Mouse (Mus musculus) adipocyte (in vitro differentiated cells): ENCODE data around the gene Samd8.

Experiments used
- DNase-seq: peaks from one replicate; pipeline ENCODE4 v3.0.0-alpha.2; 2016; ENCODE audit warnings: low spot score

Samd8 gene

DNA sequence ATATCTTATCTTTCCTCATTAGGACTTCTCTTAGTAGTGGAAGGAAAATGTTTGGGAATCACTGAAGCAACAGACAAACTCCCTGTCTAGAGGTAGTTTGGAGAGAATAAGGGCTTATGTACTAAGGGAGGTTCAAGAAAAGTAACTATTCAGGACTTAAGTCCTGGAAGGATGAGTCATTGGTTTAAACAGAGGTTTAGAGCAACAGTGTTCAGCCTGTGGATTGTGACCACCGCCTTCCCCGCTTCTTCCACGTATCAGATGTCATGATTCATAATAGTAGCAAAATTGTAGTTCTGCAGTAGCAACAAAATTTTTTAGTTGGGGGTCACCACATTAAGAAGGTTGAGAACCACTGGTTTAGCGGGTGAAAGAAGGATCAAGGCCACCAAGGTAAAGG is 50.3 kb downstream of the Samd8 start:
- DNase-seq: no peak

DNA sequence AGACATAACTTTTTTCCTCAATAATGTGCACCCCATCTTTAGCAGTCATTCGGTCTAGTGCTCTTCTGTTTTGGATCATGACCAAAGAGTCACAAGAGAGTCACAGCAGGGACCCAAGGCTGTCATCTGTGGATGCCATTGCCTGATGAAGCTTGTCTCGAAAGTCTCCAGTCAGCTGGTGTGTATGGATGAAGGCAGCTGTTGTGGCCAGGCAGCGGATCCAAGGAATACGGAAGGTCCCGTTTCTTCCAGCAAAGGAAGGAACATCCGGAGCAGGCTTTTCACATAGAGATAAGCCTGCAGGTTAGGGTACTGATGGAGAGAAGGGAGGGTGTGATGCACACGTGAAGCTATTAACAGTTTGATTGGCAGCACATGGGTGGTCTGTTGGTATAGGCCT is 51.3 kb downstream of the Samd8 start:
- no peak for DNase-seq

DNA sequence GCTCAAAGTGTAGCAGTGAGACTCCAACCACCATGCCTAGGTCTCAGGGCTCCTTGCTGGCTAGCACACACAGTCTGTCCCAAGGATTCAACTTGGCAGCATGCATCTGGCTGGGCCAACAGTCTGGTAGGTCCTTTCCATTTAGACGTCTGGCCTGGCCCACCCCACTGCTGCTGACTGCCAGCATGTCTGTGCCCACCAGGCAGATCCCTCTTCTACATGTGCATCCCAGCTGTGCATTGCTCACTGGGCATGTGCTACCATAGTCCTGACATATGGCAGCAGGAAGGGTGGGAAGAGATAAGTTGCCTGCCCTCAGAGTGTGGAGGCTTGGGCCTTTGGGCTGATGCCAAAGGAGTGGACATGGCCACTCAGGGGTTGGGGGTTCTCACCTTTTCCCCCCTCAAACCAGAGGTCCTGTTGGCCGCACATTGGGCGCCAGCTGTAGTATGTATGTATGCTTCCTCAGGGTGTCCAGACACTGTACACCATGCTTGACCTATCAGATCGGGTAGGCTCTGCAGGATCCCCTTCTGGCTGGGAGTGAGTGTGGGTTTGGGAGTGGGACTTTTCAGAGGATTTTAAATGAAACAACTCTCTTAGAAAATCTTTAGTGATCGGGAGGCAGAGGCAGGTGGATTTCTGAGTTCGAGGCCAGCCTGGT is 52.3 kb downstream of the Samd8 start:
- no peak for DNase-seq

DNA sequence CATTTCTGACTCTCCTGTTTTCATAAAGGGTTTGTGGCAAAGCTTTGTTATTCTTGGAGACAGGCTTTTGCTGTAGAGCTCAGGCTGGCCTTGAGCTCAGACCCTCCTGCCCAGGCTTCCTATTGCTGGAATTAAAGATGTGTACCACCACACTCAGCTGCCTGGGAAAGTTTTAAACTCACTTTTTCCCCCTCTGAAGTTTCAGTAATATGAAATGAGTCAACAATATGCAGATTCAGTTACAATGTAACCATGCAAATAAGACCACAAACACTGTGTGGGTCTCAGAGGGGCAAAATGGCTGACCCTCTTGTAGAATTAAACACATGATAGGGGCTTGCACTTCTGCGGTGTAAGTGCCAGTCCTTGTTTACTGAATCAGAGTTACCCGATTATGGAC is 55.9 kb downstream of the Samd8 start:
- no peak for DNase-seq

DNA sequence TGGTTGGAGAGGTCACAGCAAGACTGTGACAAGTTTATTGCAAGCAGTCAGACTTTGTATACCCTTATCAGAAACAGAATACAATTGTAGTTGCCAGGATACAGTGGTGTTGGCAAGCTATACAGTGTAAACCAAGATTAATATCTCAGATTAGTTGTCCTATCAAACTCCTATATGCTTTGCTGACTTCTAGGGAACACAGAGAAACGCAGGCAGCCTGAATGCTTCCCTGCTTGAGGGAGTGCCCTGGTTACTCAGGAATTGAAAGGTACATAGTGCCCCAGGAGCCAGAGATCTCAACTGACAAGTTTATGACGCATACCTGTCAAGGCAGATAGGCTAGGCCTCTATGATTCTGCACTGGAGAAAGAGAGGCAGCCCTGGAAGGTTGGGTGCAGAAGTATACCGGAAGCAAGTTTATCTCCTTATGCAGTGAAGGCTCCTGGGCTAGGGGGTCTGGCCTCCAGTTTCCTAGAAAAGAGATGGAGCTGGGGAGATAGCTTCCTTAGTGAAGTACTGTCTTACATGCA is 56.4 kb downstream of the Samd8 start:
- no peak for DNase-seq

DNA sequence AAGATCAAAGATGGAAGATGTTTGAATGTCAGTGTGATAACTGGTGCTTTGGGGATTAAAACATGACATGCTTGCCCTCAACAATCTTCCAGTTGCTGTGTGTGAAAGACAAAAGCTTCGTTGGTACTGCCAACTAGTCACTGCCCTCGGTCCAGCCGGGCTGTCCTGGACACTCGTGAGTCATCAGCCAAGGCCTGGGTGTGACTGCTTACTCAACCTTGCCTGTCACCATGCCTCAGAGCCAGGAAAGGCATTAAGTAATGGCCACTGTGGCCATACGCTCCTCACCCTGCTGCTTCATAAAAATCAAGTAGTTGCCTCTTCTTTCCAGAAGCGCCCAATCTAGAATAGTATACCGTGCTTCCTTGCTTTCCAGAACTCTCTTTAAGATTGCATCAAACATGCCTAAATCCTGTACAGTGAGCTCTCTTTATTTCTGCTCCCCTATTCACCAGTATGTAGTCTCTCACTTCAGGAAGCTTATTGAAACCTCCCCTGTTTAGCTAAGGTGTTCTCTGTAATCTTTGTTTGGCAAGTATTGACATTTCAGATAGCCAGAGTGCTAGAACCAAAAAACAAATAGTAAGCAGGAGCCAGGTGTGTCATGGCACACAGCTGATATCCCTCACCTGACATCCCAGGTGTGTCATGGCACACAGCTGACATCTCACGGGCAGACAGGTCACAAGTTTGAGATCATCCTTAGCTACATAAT is 58.0 kb downstream of the Samd8 start:
- peak; percentile 65 for DNase-seq

DNA sequence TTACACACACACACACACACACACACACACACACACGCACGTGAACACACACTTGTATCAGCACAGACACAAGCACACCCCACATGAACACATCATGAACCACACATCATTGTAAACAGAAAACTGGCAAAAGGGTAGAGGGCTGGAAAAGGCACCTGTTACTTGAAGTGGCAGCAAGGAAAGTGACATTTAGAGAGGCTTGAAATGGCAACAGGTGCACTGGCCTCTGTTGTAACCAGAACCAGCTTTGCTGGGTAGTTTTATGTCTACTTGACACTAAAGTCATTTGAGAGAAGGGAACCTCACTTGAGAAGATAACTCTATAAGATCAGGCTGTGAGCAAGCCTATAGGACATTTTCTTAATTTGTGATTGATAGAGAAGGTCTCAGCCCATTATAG is 59.1 kb downstream of the Samd8 start:
- DNase-seq: no peak

DNA sequence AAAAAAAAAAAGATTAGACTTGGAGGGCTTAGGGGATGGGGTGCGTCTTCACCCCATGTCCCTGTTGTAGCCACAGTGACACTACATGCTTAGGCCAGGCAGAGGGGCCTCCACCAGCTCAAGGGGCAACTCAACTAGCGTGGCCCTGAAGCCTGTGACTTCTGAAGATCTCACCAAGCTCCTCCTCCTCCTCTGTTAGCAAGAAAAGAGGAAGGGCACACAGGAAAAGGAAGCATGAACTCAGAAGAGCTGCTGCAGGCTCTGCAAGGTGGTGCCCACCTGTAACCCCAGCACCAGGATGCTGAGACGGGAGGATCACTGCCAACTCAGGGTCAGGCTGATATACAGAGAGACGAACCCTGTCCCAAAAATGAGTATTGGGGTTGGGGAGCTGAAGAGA is 61.0 kb downstream of the Samd8 start:
- DNase-seq: no peak

DNA sequence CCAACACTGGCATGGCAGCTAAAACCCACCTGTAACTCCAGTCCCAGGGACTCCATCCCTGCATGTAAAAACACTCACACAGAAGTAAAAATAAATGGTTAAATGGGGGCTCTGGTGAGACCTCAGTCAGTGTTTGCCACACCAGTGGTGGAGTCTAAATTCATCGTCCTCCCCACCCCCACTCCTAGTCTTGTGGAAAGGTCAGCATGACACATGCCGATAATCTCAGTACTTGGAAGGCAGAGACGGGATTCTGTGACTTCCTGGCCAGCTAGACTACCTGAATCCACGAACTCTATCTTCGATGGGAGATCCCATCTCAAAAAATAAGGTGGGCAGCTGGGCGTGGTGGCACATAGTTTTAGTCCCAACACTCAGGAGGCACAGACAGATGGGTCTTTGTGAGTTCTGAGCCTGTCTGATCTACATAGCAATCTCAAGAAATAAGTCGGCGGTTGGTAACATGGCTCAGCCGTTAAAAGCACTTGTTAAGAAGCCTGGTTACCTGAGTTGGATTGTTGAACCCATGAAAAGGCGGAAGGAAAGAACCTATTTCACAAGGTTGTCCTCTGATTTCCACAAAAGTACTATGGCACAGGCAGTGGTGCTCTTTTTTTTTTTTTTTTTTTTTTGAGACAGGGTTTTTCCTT is 61.5 kb downstream of the Samd8 start:
- no peak for DNase-seq

DNA sequence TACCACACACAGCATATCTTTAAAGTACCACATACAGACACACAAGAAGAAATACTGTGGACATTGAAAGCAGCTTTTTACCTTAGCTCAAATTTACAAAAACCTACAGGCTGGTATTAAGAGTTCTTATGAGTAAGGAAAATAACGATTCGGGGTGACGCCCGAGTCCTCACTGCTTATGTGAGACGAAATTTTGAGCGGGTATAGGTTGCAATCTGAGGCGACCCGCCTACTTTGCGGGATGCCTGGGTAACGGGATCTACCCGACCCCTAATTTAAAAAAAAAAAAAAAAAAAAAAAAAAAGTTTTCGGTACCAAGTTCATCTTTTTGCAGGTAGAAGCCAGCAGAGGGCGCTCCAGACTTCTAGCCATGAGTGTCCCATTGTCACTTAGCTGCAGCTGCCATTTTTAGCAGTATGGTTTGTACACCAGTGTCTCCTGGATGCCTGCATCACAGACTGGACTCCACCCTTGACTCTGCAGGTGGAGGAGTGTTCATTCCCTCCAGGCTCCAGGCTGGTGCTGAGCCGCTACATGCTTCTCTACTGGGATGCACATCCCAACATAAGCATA is 62.3 kb downstream of the Samd8 start:
- DNase-seq: peak; percentile 90

DNA sequence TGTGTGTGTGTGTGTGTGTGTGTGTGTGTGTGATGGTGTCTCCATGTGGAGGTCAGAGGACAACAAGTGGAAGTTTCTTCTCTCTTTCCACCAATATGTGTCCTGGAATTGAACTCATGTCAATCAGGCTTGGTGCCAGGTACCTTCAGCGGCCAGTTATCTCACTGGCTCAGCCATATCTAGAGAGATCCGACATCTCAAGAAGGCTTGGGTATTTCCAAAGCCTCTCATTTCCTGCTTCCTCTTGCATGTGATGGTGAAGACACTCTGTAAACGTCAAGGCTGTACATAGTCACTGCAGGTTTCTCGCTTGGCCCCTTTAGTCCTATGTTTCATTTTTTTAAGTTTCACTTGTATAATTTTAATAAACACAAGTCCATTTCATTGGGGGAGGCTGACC is 62.9 kb downstream of the Samd8 start:
- no peak for DNase-seq

DNA sequence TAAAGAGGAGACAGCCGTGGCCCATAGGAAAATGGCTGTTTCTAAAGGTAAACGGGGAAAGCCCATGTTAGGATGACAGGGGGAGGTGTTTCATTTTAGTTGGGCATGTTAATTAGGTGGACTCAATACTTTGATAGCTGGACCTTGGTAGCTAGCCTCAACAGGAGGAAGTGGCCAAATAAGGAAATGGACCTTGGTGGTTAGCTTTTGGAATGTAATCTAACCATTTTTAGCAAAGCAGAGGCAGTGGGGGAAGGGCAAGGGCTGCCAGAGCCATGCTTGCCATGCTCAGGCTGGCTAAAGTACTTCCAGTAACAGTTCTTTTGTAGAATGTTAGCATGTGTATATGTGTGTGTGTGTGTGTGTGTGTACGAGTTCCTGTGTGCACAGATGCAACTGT is 63.5 kb downstream of the Samd8 start:
- DNase-seq: no peak

DNA sequence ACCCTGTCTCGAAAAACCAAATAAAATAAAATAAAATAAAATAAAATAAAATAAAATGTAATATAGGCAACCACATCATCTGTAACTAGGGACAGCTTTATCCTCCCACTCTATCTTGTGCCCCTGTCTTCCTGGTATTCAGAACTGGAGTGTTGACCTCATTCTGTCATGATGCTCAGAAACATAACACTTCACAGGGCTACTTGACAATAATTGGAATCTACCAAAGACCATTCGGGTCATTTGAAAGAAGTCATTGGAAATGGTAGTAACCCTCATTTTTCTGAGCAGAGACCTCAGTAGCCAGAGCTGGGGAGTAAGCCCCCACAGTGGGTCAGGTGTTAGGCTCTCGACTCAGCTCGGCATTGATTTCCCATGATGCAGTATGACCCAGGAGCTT is 64.3 kb downstream of the Samd8 start:
- no peak for DNase-seq

DNA sequence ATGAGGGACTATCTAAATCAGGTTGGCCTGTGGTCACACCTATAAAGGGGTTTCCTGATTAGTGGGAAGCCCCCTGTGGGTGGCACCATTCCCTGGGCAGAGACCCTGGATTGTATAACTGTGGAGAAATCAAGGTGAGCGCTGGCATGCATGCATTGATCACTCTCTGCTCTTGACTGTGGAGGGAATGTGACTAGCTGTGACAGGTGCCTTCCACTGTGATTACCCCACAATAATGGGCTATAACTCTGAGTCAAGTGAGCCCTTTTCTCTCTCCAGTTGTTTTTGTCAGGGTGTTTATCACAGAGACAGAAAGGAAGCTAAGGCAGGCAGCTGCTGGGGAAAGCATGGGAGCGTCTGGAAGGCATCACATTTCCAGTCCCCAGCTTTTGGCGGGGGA is 65.9 kb downstream of the Samd8 start:
- no peak for DNase-seq

DNA sequence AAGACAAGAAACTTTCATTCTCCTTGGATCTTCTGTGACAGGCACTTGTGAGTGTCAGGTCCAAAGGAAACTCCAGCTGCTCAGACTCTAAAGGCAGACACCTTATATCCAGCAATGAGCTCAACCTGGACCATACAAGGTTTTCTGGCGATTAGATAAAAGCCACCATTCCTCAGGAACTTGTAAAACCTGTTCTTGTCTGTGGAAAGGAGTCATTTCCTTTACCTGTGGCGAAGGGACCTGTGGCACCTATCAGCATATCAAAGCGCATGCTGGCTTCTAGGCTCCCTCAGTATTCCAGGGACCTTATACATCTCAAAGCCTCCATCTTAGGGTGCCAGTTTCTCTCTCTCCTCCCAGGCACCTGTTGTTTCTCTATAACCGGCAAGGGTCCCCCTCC is 67.1 kb downstream of the Samd8 start:
- DNase-seq: no peak

DNA sequence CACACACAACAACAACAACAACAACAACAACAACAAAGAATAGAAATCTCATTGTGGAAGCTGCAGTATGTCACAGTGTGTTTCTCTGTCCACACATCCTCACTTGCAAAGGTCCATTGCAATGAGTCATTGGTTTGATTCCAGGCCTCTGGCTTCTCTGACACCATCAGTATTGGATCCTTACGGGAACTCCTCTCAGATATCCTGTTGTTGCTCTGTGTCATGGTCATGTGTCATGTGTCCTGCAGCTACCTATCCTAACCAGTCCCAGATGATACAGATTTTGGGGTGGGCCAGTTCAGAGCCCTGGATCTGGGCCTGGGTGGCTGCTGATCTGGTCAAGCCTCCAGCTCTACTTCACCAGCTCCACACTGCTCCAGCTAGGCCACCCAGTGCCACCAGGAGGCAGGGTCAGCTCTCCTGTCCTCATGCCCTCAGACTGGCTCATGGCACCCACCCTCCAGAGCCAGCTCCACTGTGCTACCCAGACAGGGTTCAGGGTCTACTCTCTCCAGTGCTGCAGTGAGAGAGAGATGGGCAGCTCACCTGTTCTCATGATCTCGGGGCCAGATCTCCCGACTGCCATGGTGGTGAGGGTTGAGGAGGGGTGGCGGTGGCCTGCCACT is 70.7 kb downstream of the Samd8 start:
- DNase-seq: peak; percentile 60

DNA sequence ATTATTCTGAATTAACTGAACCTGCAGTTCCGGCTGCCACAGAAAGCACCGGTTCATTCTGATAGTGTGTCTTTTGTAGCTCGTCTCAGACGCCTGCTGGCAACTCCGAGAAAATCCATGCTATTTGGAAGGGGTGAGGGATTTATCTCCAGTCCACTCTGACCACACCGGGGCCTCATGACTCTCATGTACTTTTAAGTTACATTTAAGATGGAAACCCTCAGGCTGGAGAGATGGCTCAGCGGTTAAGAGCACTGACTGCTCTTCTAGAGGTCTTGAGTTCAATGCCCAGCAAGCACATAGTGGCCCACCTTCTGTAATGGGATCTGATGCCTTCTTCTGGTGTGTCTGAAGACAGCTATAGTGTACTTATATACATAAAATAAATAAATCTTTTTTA is 72.0 kb downstream of the Samd8 start:
- no peak for DNase-seq

DNA sequence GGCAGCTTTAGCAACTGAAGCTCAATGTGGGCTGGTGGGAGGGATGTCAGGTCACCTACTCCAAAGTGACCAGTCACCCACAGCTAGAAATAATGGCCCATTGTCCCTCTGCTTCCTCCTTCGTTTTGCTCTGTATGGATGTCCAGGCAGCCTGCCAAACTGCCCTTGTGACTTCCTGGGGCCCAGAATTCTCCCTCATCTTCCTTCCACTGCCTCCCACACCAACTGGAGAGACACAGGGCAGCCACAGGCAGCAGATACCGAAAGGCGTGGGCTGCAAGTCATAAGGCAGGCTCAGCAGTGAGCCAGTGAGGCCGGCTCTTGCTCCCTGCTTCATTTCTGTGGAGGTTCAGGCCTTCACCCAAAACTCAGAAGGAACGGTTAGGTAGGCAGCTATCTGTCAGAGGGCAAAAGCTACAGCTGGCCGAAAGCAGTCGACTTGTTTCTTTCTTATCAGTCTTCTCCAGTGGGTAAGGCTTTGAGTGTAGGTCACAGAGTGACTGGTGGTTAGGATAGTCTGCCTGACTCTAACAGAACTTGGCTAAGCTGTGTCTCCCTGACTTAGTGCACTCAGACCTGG is 72.6 kb downstream of the Samd8 start:
- DNase-seq: peak; percentile 86

DNA sequence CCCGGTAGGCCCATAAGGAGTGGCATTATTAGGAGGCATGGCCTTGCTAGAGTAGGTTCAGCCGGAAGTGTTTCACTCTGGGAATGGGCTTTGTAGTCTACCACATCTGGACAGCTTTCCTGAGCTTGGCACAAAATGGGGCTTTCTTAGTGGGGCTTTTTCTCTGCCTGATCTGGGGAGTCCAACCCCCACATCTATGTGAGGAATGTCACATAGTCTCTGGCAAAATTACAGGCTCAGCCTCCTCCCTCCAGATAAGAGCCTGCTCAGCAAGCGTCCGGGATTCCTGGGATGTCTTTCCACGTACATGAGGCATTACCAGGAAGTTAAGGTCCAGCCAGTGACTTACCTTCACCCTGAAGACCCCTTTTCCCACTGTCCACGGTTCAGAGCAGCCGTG is 73.6 kb downstream of the Samd8 start:
- DNase-seq: no peak

DNA sequence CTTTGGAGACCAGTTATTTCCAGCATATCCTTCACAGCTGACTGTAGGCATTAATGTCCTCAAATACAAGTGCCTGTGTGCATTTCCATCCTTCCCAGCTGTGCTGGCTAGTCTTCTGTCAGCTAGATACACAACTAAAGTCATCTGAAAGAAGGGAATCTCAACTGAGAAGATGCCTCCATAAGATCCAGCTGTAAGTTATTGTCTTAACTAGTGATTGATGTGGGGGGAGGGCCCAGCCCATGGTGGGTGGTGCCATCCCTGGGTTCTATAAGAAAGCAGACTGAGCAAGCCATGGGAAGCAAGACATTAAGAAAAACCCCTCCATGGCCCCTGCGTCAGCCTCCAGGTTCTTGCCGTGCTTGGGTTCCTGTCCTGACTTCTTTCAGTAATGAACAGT is 74.6 kb downstream of the Samd8 start, which contains the start of gene Vdac2:
Gene Vdac2, plus strand, starts transcription at position 301 of the 400 bp plus-strand sequence.
- no peak for DNase-seq

DNA sequence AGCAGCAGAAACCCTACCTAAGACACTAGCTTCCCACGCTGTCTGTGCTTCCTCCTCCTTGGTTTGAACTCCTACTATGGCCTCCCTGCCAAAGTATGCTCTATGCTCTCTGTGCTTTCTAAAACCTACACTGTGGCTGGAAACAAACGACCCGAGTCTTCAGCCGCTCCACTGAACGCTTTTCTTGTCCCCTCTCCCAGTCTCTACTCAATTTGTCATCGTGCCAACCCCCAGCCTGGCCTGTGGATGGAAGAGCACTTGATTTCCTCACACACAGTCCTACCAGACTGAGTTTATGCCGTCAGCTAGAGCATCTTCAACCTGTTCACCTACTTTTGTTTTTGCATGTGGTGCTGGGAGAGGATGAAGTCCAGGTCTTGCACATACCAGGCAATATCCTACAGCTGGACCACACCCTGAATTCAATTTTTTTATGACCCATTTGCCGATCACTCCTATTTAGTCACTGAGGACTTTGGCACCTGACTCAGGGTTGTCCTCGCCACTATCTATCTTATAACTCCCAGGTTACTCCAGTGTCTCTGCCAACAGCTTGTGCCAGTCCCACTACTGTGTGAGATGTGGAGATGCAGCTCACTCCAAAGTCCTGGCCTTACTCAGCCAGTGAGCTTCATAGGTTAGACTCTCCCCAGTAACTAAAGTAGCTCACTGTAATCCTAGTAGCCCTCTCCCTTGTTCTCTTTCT is 75.6 kb downstream of the Samd8 start:
- peak; percentile 31 for DNase-seq
